Mouse (Mus musculus): ENCODE measurements at regions not wholly inside any gene's neighbourhood (a gene's known extent, or its start where the extent isn't known, plus 50 kb on each side); places are given as distances from the start of the nearest gene placed in this dataset.

DNA sequence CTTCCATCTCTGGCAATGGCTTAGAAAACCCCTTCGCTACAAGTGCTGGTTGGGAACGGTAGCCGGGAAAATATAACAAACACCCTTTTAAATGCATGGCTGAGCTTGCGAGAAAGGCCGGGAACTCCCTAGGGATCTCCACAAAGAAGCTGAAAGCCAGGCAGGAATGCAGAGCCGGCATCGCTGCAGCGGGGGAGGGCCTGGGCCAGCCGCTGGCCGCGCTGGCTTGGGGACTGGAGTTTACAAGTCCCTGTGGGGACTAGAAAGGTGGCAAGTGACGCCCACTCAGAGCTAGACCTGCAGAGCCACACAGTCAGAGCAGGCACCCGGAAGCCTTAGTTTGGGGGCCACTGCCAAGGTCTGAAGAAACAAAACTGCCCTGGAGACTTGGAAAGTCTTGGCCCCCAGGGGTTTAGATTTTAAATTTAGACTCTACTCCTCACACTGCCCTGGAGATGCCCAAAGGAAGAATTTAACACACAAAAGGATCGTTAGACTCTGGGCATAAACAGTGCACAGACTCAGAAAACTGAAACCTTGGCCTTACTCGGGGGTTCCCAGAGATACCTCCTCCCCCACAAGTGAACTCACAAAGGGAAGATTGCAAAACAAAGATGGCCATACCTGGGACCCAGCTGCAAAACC lies 59.4 kb downstream of the 1700001O22Rik start:
- no peak for DNase-seq (ENCODE audit: low spot score in 2 of 2)

DNA sequence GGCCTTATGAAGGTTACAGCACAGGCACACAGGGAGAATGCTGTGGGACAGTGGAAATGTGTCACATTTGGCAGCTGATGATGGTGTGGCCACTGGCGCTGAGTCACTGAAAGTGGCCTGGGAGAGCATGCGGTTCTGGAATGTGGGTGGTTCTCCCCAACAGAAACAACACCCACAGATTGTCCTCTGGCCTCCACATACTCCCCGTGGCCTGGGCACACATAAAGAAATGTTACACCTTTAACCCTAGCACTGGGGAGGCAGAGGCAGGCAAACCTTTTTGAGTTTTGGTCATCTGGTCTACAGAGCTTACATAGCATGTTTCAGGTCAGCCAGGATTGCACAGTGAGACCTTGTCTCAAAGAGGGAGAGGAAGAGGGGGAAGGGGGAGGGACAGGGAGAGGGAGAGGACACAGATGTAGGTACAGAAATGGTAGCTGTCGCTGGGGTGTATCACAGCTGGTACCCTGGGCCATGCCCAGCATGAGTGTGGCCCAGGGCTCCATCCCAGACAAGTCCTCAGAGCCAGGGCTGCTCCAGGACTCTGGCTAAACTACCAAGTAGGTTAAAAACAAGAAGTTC lies 60.1 kb downstream of the 1700001O22Rik start:
- no peak for DNase-seq (ENCODE audit: low spot score in 2 of 2)

DNA sequence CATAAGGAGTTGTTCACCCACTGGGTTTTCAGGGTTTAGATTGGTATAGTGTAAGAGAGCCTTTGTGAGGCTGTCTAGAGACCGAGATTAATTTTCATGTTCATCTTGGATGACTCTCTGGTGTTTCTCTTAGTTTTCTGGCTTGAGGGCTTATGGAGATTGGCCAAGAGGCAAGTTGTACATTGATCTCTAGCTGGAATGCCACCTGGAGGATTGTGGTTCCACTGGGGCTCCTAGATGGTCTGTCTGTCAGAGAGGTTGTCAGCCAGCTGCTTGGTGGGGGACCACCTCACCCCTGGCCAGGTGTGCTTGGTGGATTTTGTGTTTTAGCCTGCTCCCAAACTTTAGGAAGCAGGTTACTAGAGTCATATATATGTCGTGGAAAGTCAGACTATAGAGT lies 62.0 kb downstream of the 1700001O22Rik start:
- DNase-seq (ENCODE audit: low spot score in 2 of 2) = no peak

DNA sequence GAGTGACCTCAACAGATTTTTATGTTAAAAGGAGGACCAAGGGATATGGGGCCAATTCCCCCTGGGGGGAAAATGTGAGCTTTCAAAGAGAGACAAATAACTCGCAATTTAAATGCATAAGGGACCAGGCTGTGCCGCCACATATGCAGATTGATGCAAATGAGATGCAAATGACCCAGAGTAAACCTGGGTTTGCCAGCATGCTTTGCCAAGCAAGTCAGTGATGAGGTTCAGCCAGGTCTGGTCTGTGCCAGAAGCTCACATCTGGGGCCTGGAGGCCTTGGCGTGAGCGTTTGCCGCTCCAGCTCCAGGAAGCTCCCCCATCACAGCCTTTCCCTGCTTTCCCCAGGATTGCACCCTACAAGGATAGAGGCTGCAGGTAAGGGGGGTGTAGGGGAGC lies 65.7 kb downstream of the 1700001O22Rik start:
- peak in 1 of 2 experiments; percentile 49 for DNase-seq (ENCODE audit: low spot score in 2 of 2)

DNA sequence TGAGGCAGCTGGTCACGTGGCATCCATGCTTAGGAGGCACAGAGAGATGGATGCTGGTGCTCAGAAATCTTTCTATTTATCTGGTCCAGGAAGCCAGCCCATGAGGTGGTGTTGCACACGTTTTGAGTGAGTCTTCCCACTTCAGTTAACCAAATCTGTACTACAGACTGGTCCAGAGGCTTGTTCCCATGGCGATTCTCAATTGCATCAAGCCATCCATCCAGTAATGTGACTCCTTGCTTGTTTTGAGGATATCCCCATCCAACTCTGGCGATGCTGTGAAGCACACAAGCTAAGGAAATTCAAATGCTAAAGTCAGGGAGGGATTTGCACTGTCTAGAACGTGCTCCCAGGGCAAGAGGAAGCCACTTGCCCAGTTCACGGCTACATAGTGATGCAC lies 66.8 kb downstream of the 1700001O22Rik start:
- DNase-seq (ENCODE audit: low spot score in 2 of 2) = no peak

DNA sequence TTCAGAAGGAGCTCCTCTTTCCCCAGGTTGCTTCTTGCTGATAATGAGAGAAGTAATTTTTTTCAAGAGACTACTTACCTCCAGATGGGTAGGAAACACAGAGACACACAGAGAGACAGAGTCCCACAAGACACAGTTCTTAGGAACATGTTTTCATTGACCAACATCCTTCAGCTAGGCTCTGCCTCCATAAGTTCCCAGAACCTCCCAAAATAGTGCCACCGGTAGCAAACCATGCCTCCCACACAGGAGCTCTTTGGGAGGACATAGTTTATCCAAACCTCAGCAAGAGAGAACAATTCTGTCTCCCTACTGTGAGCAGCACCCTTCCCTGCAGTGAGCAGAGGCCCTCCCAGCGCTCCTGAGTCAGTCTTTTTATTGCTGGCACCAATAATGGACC lies 67.2 kb downstream of the 1700001O22Rik start:
- DNase-seq (ENCODE audit: low spot score in 2 of 2) = no peak

DNA sequence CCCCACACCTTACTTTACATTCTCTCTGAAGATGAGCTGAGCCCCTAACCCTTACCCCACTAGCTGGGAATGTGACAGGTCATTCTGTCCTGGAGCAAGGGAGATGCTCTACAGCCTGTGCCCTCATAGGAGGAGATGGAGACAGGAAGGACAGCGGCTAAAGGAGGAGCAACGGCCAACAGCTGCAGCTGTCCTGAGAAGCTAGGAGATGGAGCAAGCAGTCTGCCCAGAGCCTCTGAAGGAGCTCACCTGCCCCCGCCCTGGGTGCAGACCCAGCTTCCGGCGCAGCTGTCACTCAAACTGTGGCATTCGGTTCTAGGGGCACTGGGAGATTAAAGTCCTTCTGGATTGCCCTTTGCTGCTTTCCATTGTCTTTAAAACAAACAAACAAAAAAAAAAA lies 69.6 kb downstream of the 1700001O22Rik start:
- no peak for DNase-seq (ENCODE audit: low spot score in 2 of 2)

DNA sequence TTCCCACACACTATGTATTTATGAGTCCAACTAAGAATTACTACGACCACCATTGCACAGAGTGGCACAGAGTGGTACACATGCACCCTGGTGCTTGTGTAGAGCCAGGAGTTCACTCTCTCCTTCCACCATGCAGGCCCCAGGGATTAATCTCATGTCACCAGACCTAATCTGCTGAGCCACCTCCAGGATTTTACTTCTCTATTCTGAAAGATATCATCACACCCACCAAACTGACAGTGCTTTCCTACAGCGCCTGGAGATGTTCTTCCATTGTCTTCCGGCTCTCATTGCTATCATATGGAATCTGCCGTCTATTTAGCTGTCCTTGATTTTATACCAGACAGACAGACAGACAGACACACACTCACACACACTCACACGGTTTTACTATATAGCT lies 71.6 kb downstream of the 1700001O22Rik start:
- DNase-seq (ENCODE audit: low spot score in 2 of 2) = no peak

DNA sequence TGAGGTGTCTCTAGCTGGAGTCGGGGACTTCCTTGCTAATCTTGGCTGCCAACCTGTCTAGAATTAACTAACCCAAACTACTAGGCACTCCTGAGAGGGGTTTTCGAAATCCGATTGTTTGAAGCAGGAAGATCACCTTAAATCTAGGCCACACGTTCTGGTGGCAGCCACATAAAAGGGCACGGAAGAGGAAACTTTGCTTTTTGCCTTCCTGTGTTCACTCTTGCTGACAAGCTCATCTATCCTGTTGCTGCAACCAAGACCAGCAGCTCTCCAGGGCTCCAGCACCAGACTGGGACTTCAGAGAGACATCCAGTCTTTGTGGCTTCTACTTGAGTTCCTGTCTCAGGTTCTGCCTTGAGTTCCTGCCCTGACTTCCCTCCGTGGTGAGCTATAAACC lies 75.5 kb downstream of the 1700001O22Rik start:
- DNase-seq (ENCODE audit: low spot score in 2 of 2) = no peak

DNA sequence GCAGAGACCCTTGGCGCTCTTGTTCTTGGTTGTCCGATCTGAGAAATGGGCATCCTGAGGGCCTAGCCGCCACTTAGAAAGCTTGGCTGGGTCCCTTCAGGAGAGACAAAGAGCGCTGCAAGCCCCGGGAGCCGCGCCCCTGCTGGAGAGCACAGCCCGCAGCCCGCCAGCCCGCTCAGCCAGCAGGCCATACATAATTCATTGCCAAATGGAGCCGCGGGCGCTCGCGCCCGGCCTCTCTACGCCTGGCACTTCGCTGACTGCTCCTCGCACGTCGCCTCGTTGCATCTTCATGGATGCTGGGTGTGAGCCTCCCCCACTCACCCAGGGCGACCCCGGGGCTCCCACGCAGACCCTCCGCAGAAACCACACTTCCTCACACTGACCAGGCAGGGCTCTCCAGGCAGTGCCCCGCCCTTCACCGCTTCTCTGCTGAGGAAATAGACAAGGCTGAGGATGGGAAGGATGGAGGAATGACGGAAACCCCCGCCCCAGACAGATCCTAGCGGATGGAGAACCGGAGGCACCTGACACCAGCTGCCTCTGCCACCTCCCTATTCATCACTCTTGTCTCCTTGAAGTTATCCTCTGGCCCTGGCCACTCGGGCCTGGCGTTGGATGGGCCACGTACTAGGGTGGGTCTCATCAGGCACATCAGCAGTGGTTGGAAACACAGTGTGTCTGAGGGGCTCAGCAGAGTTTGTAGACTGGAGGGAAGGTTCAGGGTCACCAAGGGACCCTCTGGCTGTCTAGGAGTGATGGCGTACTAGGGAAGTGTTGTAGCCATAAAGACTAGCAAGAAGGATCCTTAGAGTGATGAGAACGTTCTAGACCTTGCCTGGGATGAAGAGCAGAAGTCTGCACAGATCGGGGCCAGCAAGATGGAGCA lies 77.6 kb downstream of the 1700001O22Rik start:
- DNase-seq (ENCODE audit: low spot score in 2 of 2) = peak in 1 of 2 experiments; percentile 62

DNA sequence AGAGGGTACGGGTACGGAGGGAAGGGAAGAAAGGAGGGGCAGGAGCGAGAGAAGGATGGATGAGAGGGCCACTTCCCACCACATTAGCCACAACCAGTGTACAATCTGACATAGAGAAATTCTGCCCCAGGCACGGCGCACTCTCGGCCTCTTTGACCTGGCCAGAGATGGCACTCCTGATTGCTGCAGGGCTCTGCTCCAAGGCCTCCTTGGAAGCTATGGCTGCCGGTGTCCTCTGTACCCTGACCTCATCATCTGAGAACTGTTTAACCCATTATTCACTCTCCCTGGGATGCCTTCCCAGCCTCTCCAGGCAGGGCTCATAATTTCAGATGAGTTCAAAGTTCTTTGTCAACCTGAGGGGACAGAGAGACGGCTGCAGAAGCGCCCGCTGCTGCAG lies 78.3 kb downstream of the 1700001O22Rik start:
- no peak for DNase-seq (ENCODE audit: low spot score in 2 of 2)

DNA sequence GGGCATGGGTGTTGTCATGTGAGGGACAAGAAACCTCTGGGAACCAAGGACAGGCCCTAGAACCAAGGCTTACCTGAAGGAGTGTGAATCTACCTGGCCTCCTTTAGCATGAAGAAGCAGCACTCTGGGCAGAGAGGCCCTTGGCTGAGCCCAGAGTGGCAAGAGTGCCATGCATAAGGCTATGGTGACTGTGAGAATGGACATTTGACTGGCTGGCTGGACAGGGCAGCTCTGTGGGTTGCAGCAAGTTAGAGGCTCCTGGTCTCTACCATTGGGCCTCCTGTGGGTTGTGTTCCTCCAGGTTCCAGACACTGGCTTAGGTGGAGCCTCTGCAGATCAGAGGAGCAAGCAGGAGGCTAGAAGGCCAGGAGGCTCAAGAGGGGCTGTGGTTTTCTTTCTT lies 78.9 kb downstream of the 1700001O22Rik start:
- DNase-seq (ENCODE audit: low spot score in 2 of 2) = no peak

DNA sequence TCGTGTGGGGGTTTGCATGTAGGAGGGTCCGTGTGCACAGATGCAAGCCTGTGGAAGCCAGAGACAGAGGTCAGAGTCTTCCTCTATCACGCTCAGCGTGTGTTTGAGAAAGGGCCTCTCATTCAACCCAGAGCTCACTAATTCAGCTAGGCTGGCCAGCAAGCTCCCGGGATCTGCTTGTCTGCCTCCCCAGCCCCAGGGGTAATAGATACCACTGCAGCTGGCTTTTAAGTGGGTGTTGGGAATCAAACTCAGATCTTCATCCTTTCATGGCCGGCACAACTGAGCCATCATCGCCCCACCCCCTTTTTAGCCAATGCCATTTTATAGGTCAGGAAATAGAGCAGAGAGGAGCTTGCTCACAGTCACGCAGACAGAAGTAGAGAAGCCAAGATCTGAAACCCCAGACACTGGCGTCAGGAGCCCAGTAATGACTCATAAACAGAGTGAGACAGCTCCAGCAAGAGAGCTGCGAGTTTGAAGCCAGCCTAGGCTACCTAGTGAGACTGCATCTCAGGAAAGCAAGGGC lies 80.3 kb downstream of the 1700001O22Rik start:
- peak in 1 of 2 experiments; percentile 21 for DNase-seq (ENCODE audit: low spot score in 2 of 2)

DNA sequence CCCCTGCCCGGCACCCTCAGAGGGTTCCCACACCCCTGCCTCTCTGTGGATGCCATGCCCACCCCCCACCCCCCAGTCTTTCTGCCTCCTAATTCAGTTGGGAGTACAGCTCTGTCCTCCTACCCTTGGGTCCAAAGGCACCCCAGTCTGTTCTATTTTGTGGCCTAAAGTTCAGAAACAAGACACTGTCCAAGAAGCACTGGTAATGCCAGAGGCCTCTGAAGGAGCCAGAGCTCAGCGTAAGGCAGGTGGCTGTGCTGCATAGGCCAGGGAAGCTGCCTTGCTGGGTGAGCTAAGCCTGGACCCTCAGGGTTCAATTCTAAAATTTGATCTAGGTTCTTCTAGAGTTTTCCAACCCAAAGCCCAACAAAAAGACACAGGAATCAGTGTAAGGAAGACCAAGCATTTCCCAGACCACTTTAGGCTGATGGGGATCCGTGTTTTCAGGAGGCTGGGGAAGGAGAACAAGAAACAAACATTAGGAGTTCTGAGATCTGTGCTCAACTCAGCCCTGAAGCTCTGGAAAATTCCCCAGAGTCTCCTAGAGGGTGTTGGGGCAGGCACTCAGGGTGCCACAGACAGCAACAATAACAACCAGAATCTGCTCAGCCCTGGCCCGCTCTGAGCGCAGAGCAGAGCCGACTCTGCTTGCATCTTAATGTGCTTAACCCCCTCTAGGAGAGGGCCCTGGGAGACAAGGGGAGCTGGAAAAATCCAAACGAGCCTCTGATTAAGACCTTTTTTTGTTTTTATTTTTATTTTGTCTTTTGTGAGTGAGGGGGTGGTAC lies 81.0 kb downstream of the 1700001O22Rik start:
- peak in 1 of 2 experiments; percentile 29 for DNase-seq (ENCODE audit: low spot score in 2 of 2)

DNA sequence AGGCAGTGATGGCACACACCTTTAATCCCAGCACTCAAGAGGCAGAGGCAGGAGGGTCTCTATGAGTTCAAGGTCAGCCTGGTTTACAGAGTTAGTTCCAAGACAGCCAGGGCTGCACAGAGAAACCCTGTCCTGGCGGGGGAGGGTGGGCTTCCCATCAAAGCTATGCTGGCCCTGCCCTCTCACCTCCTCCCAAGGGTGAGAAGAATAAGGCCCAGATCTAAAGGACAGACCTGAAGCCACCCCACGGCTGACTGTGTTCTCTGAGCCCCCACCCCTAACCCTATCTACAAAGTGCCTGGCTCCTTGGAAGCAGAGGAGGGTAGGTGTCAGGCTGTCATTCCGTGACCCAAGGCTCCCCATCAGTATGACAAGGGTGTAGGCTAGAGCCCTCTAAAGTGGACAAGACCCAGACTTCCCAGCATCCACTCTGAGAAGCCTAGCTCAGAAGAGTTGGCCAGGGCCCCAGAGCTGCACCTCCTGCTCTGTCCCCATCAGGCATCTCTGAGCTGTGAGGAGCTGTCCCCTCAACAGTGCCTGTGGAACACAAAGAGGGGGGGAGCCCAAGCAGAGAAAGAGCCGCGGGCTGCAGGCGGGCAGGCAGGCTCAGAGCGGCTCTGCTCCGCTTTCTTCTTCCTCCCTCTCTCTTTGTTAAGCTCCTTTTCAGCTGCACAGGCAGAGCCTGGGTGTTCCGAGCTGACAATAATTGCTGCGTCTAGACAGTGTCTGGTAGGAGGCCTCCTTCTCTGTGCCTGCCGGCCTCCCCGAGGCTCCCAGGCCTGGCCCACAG lies 81.8 kb downstream of the 1700001O22Rik start:
- DNase-seq (ENCODE audit: low spot score in 2 of 2) = peak in 1 of 2 experiments; percentile 67

DNA sequence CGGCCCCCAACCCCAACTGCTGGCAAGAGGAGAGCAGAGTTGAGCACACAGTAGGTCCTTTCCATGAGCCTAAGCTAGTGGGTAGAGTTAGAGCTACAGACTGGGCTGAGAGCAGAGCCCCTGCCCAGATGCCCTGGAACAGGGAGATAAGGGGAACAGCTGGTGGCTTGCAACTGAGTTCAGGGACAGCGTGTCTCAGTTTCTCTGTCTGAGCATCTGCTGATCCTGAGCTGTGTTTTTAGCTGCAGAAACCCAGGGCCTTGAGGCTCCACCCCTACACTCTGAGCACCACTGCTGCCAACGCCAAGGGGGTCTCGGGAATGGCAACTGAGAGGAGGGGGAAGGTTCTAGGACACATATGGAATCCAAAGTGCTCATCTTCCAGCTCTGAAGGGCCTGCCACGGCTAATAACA lies 82.4 kb downstream of the 1700001O22Rik start:
- no peak for DNase-seq (ENCODE audit: low spot score in 2 of 2)

DNA sequence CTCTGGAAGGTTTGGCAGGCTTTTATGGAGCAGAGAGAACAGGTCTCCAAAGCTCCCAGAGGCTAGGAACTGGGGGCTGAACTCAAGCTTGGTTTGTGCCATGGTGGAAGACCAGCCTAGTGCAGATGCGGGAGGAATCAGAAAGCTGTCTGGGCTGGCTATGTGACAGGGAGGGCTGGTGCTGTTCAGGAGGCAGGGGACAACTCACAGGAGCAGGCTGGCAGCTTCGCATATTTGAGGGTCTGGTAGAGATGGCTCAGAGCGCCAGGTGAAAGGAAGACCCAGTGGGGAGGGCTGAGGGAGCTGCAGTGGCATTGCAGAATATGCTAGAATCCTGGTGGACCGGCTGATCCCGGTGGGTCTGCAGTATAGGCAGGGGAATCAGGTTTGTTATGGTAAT lies 83.2 kb downstream of the 1700001O22Rik start:
- DNase-seq (ENCODE audit: low spot score in 2 of 2) = no peak

DNA sequence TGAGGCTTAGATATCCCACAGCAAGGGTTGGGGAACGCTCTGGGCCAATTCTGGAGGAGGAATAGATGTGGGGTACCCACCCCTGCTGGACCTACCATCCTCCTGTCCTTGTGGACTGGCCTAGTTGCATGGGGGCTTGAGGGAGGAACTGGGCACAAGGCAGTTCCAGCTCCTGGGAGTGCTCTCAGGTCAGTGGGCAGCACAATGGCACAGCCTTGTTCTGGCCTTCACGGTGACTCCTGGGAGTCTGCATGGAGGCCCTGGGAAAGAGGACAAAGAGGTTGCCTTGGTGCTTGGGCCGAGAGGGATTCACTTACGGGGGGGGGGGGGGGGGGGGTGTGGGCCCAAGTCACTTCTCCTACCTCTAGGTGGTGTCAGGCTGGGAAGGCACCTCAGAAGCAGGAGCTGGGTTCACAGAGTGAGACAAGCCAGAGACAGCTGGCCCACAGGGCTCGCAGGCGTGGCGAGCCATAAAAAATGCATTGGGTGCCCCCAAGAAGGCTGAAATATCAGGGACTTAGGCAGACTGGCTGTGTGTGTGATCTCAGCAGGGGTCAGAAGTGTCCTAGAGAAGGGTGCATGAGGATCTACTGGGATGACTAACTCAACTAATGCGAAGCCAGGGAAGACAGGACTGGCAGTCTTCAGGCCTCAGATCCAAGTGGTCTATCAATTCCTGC lies 83.7 kb downstream of the 1700001O22Rik start:
- DNase-seq (ENCODE audit: low spot score in 2 of 2) = peak in 1 of 2 experiments; percentile 24

DNA sequence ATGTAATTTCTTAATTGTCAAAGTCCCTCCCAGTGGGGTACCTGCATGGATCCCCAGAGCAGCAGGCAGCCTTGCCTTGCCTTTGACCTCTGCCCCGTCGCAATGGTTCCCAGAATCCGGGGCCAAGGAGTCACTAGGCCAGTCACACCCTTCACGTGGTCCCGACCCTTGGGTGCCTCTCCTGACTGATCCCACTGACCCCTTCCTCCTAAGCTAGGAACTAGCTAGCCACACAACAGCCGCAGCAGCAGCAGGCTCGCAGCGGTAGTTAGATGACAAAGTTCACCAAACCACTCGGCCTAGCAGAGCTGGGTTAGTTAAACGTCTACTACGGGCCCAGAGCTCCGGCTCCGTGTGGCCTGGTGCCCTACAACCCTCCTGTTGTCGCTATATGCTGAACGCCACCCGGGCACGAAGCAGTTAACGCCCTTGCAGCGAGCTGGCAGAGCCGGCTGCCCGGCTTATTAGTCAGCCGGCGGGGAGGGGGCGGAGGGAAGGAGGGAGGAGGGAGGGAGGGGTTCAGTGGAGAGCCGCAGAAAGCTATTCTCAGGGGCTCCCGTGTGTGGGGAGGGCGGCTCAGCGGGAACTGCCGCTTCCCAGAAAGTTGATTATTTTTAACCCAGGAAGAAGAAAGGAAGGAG lies 84.6 kb downstream of the 1700001O22Rik start:
- DNase-seq (ENCODE audit: low spot score in 2 of 2) = peak; percentile 84 to 88

Measured in left cerebral cortex, adult 18-20 months (tissue).